9 mouse cellular contexts compared by ENCODE assay signal in the genomic region with DNA sequence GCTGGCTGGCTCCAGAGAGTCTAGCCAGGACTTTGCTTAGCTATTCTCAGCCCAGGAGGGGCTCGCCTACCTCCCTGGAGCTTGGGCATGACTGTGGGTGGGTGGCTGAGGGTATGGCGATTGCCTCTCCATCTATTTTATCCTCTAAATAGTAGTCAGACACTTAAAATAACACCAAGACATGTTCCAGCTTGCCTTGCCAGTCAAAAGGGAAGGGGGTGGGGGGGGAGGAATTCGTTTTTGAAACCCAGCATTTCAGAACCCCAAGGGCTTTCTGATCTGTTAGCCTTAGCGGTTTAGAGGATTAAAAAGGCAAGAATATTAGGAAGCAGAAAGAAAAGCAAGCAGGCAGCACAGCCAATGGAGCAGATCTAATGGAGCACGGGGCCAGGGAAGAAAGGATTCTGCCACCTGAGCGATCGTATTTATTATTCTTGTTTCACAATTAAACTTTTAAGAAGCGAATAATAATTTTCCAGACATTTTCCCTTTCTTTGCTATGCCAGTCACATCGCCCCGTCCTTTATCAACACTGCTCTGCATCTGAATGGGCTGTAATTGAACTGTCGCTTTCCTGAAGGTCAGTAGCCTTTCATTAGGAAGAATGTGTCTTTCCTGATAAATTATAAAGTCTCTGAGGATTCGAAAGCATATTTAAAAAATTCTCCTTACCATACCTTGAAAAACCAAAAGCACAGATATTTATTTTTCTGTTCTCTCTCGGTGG.
DNase-seq lines count a peak whose midpoint lies in the region; ATAC-seq and TF ChIP-seq lines count a peak whose summit lies in the region.
"Had no signal": no experiment of that assay in that cellular context is flagged by ENCODE, and none has a peak within 500 bp of the region (broad histone marks: within the 10 kb centered on the region; RNA-seq: fewer than 3 reads in every experiment).

No protein-coding gene starts in this region.

- 53% methylated on average over 13 of the region's 13 CpGs for WGBS in lung, embryonic 15.5 days
- 61% methylated on average over 13 of the region's 13 CpGs for WGBS in lung, postnatal 0 days
- WGBS in embryonic facial prominence, embryonic 14.5 days: 49% methylated on average over 13 of the region's 13 CpGs
- WGBS in hindbrain, embryonic 14.5 days: 12% methylated on average over 13 of the region's 13 CpGs
- WGBS in neural tube, embryonic 13.5 days: 17% methylated on average over 13 of the region's 13 CpGs

- no peaks in the 10 kb centered on the region for H3K27me3 ChIP-seq in lung, embryonic 15.5 days
- no peaks in the 10 kb centered on the region for H3K27me3 ChIP-seq in lung, postnatal 0 days (replicated peaks; ENCODE audit: insufficient read depth, low read length)
- no peaks in the 10 kb centered on the region for H3K27me3 ChIP-seq in embryonic facial prominence, embryonic 14.5 days (replicated peaks; ENCODE audit: control insufficient read depth, insufficient read depth, low read length)
- H3K27me3 ChIP-seq in hindbrain, embryonic 14.5 days (ENCODE audit: control insufficient read depth, insufficient read depth, low read length): no peaks in the 10 kb centered on the region
- H3K27me3 ChIP-seq in neural tube, embryonic 13.5 days: no peaks in the 10 kb centered on the region

- no peak for TF ChIP-seq CTCF in lung, postnatal 0 days (IDR thresholded peaks at IDR 0.05)

- no peak overlapping the region for H3K27ac ChIP-seq in lung, embryonic 15.5 days
- no peak overlapping the region for H3K27ac ChIP-seq in lung, postnatal 0 days (ENCODE audit: low read length)
- no peak overlapping the region; the same call in 1 of the 2 replicates for H3K27ac ChIP-seq in embryonic facial prominence, embryonic 14.5 days (replicated peaks; ENCODE audit: low read depth, low read length)
- peak overlapping the region; percentile 74 for H3K27ac ChIP-seq in hindbrain, embryonic 14.5 days
- peak overlapping the region; percentile 19 for H3K27ac ChIP-seq in neural tube, embryonic 13.5 days (replicated peaks)

- ATAC-seq in lung, embryonic 15.5 days (ENCODE audit: borderline replicate concordance, extremely low read depth, low FRiP score, low TSS enrichment): no peak
- ATAC-seq in lung, postnatal 0 days: no peak
- ATAC-seq in embryonic facial prominence, embryonic 14.5 days (ENCODE audit: low read depth): peak; percentile 80
- ATAC-seq in hindbrain, embryonic 14.5 days (ENCODE audit: low FRiP score): peak; percentile 21; the same call in 1 of the 2 replicates
- peak; percentile 65; the same call in 1 of the 2 replicates for ATAC-seq in neural tube, embryonic 13.5 days (ENCODE audit: low read depth)

- no peak overlapping the region for H3K4me3 ChIP-seq in lung, embryonic 15.5 days
- H3K4me3 ChIP-seq in lung, postnatal 0 days (ENCODE audit: low read depth, low read length): no peak overlapping the region
- no peak overlapping the region for H3K4me3 ChIP-seq in embryonic facial prominence, embryonic 14.5 days (ENCODE audit: low read depth, low read length)
- H3K4me3 ChIP-seq in hindbrain, embryonic 14.5 days (replicated peaks; ENCODE audit: low read length): no peak overlapping the region; the same call in 1 of the 2 replicates
- H3K4me3 ChIP-seq in neural tube, embryonic 13.5 days: no peak overlapping the region

- TF ChIP-seq EP300 in lung, postnatal 0 days (IDR thresholded peaks at IDR 0.05): no peak

- no peak overlapping the region for H3K9ac ChIP-seq in lung, embryonic 15.5 days
- no peak overlapping the region for H3K9ac ChIP-seq in lung, postnatal 0 days (replicated peaks; ENCODE audit: low read depth)
- H3K9ac ChIP-seq in embryonic facial prominence, embryonic 14.5 days (ENCODE audit: low read depth, low read length): 0 out of 2 replicates have a peak overlapping the region, but pooled peaks have one; percentile 35
- H3K9ac ChIP-seq in hindbrain, embryonic 14.5 days: peak overlapping the region; percentile 34
- no peak overlapping the region for H3K9ac ChIP-seq in neural tube, embryonic 13.5 days

- no peaks in the 10 kb centered on the region for H3K36me3 ChIP-seq in lung, embryonic 15.5 days
- no peaks in the 10 kb centered on the region for H3K36me3 ChIP-seq in lung, postnatal 0 days (ENCODE audit: insufficient read depth, low read length)
- H3K36me3 ChIP-seq in embryonic facial prominence, embryonic 14.5 days (ENCODE audit: control insufficient read depth, insufficient read depth, low read length): no peaks in the 10 kb centered on the region
- H3K36me3 ChIP-seq in hindbrain, embryonic 14.5 days (replicated peaks; ENCODE audit: control insufficient read depth, insufficient read depth): no peaks in the 10 kb centered on the region
- H3K36me3 ChIP-seq in neural tube, embryonic 13.5 days: no peaks in the 10 kb centered on the region

- no peaks in the 10 kb centered on the region for H3K9me3 ChIP-seq in lung, embryonic 15.5 days
- no peaks in the 10 kb centered on the region for H3K9me3 ChIP-seq in lung, postnatal 0 days (ENCODE audit: low read length)
- no peaks in the 10 kb centered on the region for H3K9me3 ChIP-seq in embryonic facial prominence, embryonic 14.5 days (ENCODE audit: control insufficient read depth, low read length)
- H3K9me3 ChIP-seq in hindbrain, embryonic 14.5 days (ENCODE audit: control insufficient read depth, low read length): no peaks in the 10 kb centered on the region
- no peaks in the 10 kb centered on the region for H3K9me3 ChIP-seq in neural tube, embryonic 13.5 days

- H3K4me2 ChIP-seq in lung, embryonic 15.5 days: peak overlapping the region; percentile 13; the same call in 1 of the 2 replicates
- H3K4me2 ChIP-seq in lung, postnatal 0 days (replicated peaks; ENCODE audit: low read depth, low read length): no peak overlapping the region
- H3K4me2 ChIP-seq in embryonic facial prominence, embryonic 14.5 days (ENCODE audit: low read depth, low read length): peak overlapping the region; percentile 20; the same call in 1 of the 2 replicates
- peak overlapping the region; percentile 45 for H3K4me2 ChIP-seq in hindbrain, embryonic 14.5 days (replicated peaks)
- H3K4me2 ChIP-seq in neural tube, embryonic 13.5 days: peak overlapping the region; percentile 36

- DNase-seq in lung, postnatal 0 days (ENCODE audit: low spot score): no peak
- DNase-seq in embryonic facial prominence, embryonic 14.5 days (ENCODE audit: low spot score): peak; percentile 62
- DNase-seq in hindbrain, embryonic 14.5 days (ENCODE audit: low spot score): peak; percentile 48
- DNase-seq in kidney, postnatal 14 days: no peak
- no peak for DNase-seq in layer of hippocampus, postnatal 25 days (ENCODE audit: extremely low spot score in 1 of 2, low spot score in 1 of 2)
- DNase-seq: gastrocnemius, postnatal 36 days; heart, postnatal 14 days had no signal

- H3K4me1 ChIP-seq in lung, embryonic 15.5 days: peaks cover 12% of the 10 kb centered on the region
- H3K4me1 ChIP-seq in lung, postnatal 0 days (ENCODE audit: insufficient read depth, low read depth, low read length): peaks cover 3% of the 10 kb centered on the region; the same call in 1 of the 2 replicates
- peaks cover 10% of the 10 kb centered on the region for H3K4me1 ChIP-seq in embryonic facial prominence, embryonic 14.5 days (ENCODE audit: control insufficient read depth, insufficient read depth, low read length)
- peaks cover 22% of the 10 kb centered on the region for H3K4me1 ChIP-seq in hindbrain, embryonic 14.5 days (replicated peaks; ENCODE audit: control insufficient read depth, insufficient read depth, low read length)
- H3K4me1 ChIP-seq in neural tube, embryonic 13.5 days (replicated peaks): peaks cover 26% of the 10 kb centered on the region

Comparison
In these comparisons a context has a peak if more than half of its experiments do, and no peak if none do; other contexts are left out.
1. ATAC-seq: peak in embryonic facial prominence, embryonic 14.5 days (single experiment), hindbrain, embryonic 14.5 days (single experiment) and neural tube, embryonic 13.5 days (single experiment); none in lung, embryonic 15.5 days (single experiment) and lung, postnatal 0 days (single experiment).
2. H3K27ac ChIP-seq: peak in hindbrain, embryonic 14.5 days (single experiment) and neural tube, embryonic 13.5 days (single experiment); none in lung, embryonic 15.5 days (single experiment), lung, postnatal 0 days (single experiment) and embryonic facial prominence, embryonic 14.5 days (single experiment).
3. H3K9ac ChIP-seq: peak in embryonic facial prominence, embryonic 14.5 days (single experiment) and hindbrain, embryonic 14.5 days (single experiment); none in lung, embryonic 15.5 days (single experiment), lung, postnatal 0 days (single experiment) and neural tube, embryonic 13.5 days (single experiment).
4. DNase-seq: peak in embryonic facial prominence, embryonic 14.5 days (single experiment) and hindbrain, embryonic 14.5 days (single experiment); none in lung, postnatal 0 days (single experiment), kidney, postnatal 14 days (single experiment) and layer of hippocampus, postnatal 25 days (0 of 2).